Mouse (Mus musculus): ENCODE measurements around the gene Chrm1. TPM values are rescaled to one million over a fixed set of nuclear protein-coding genes. Genes with fewer than 3 reads are reported as not detected.

Chrm1 gene
- polyA plus RNA-seq (2015; fragmentation: Nextera tagmentation; extraction: Ambion mirVana), result 0.04 TPM in 1 of 2 replicates, not detected in the other

- no peak within 1 kb of the TSS for H3K27ac ChIP-seq (replicated peaks)
- 0 out of 2 replicates have a peak within 1 kb of the TSS, but pooled peaks have one; percentile 19 for H3K9ac ChIP-seq
- no peak for ATAC-seq (ENCODE audit: extremely low read depth, insufficient number of reproducible peaks, low FRiP score, low TSS enrichment)
- 0 out of 2 replicates have a peak within 1 kb of the TSS, but pooled peaks have one; percentile 58 for H3K4me3 ChIP-seq
- WGBS, result 72% methylated on average over 9 of the region's 9 CpGs
- H3K4me2 ChIP-seq, result peak within 1 kb of the TSS; percentile 96
- peaks cover 18% of the 10 kb centered on the region for H3K4me1 ChIP-seq
- H3K36me3 ChIP-seq, result no peaks in the 10 kb centered on the region
- H3K27me3 ChIP-seq (replicated peaks), result peaks cover 43% of the 10 kb centered on the region
- no peaks in the 10 kb centered on the region for H3K9me3 ChIP-seq
These were observed at the start of gene Chrm1 for GRCm38 (mm10) chr19:8663360-8663839. Gene Chrm1, plus strand, starts transcription at chr19:8663789.

DNA sequence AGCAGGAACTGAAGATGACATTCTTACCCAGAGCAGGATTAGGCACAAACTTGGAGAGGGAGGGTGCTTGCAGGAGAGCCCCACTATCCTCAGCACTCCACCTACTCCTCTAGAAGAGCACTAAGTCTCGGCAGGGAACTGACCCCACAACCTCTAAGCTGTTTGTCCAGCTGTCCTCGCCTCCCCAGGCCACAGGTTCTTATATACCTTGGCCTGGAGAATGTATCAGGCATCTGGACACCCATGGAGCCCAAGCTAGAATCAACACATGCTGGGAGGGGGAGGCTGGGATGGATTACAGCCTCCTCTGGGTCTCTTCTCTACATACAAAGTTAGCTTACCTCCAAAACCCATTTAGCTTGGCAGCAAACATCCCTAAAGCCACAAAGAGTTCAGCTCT, 49.2 kb upstream of the Chrm1 start:
- ATAC-seq (ENCODE audit: extremely low read depth, insufficient number of reproducible peaks, low FRiP score, low TSS enrichment), result no peak
- H3K4me3 ChIP-seq, result no peak overlapping the region
- H3K9me3 ChIP-seq, result no peaks in the 10 kb centered on the region
- no peaks in the 10 kb centered on the region for H3K36me3 ChIP-seq
- no peaks in the 10 kb centered on the region for H3K4me1 ChIP-seq
- H3K27ac ChIP-seq (replicated peaks), result no peak overlapping the region
- 38% methylated on average over 2 of the region's 2 CpGs for WGBS
- no peak overlapping the region for H3K4me2 ChIP-seq
- peaks cover 13% of the 10 kb centered on the region for H3K27me3 ChIP-seq (replicated peaks)
- H3K9ac ChIP-seq, result no peak overlapping the region

DNA sequence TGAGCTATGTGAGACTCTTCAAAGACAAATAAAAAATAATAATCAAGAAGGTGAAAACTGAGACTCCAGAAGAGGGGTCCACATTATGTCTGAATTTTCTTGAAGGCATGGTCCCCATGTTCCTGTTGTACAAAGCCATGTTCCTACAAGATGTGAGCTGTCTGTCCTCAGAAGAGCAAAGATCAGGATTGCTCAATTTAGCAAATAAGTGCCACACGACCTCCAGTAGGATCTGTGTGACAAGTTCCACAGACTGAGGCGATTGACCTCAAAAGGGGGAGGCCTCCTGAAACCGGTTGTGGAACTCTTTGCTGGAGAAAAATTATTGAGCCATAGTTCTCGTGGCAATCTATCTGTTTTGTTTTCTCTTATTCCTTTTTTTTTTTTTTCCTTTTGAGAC, 47.3 kb upstream of the Chrm1 start:
- Histone ChIP-seq H3K4me1 (no peaks in the 10 kb centered on the region), H3K9me3 (no peaks in the 10 kb centered on the region), H3K4me2 (no peak overlapping the region), H3K4me3 (no peak overlapping the region), H3K9ac (no peak overlapping the region), H3K27me3 (replicated peaks) (peaks cover 10% of the 10 kb centered on the region), H3K27ac (replicated peaks) (no peak overlapping the region), H3K36me3 (no peaks in the 10 kb centered on the region)
- no peak for ATAC-seq (ENCODE audit: extremely low read depth, insufficient number of reproducible peaks, low FRiP score, low TSS enrichment)
- WGBS, result 54% methylated on average over 4 of the region's 4 CpGs

GRCm38 (mm10) chr19:8617904-8618303, 45.7 kb upstream of the Chrm1 start, which contains the start of gene Slc22a6:
Gene Slc22a6, plus strand, starts transcription at chr19:8618039.
- Histone ChIP-seq H3K4me1 (no peaks in the 10 kb centered on the region), H3K27me3 (replicated peaks) (peaks cover 6% of the 10 kb centered on the region), H3K4me3 (no peak within 1 kb of the TSS), H3K4me2 (no peak within 1 kb of the TSS), H3K9ac (no peak within 1 kb of the TSS), H3K27ac (replicated peaks) (no peak within 1 kb of the TSS), H3K9me3 (no peaks in the 10 kb centered on the region), H3K36me3 (no peaks in the 10 kb centered on the region)
- no peak for ATAC-seq (ENCODE audit: extremely low read depth, insufficient number of reproducible peaks, low FRiP score, low TSS enrichment)
- WGBS, result 24% methylated on average over 7 of the region's 7 CpGs

DNA sequence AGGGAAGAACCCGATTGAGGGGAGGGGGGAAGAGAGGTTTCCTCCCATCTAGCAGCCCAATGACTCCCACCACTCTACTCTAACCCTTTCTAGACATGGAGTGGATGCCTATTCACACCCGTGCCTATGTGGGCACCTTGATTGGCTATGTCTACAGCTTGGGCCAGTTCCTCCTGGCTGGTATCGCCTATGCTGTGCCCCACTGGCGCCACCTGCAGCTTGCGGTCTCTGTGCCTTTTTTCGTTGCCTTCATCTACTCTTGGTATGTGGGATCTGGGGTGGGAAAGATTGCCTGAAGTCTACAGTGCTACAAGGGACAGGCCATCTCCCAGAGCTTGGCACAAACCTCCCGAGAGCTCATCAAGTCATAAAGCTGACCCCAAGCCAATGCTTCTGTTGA, 42.5 kb upstream of the Chrm1 start:
- ATAC-seq (ENCODE audit: extremely low read depth, insufficient number of reproducible peaks, low FRiP score, low TSS enrichment), result no peak
- Histone ChIP-seq H3K9ac (no peak overlapping the region), H3K36me3 (no peaks in the 10 kb centered on the region), H3K27ac (replicated peaks) (no peak overlapping the region), H3K4me3 (no peak overlapping the region), H3K27me3 (replicated peaks) (peaks cover 7% of the 10 kb centered on the region; the same call in 1 of the 2 replicates), H3K4me1 (no peaks in the 10 kb centered on the region), H3K9me3 (no peaks in the 10 kb centered on the region), H3K4me2 (no peak overlapping the region)
- WGBS, result 88% methylated on average over 7 of the region's 7 CpGs

GRCm38 (mm10) chr19:8630249-8630648, 33.3 kb upstream of the Chrm1 start:
- no peaks in the 10 kb centered on the region for H3K4me1 ChIP-seq

GRCm38 (mm10) chr19:8630826-8631225, 32.8 kb upstream of the Chrm1 start:
- 74% methylated on average over 6 of the region's 6 CpGs for WGBS
- H3K36me3 ChIP-seq, result no peaks in the 10 kb centered on the region
- peaks cover 3% of the 10 kb centered on the region; the same call in 1 of the 2 replicates for H3K9me3 ChIP-seq
- no peaks in the 10 kb centered on the region for H3K4me1 ChIP-seq
- no peak overlapping the region for H3K27ac ChIP-seq (replicated peaks)
- no peak overlapping the region for H3K9ac ChIP-seq
- H3K4me3 ChIP-seq, result no peak overlapping the region
- no peak for ATAC-seq (ENCODE audit: extremely low read depth, insufficient number of reproducible peaks, low FRiP score, low TSS enrichment)
- no peak overlapping the region for H3K4me2 ChIP-seq
- H3K27me3 ChIP-seq (replicated peaks), result peaks cover 2% of the 10 kb centered on the region; the same call in 1 of the 2 replicates

More at GRCm38 (mm10) chr19:8630249-8630648, 33.3 kb upstream of the Chrm1 start:
- H3K27ac ChIP-seq (replicated peaks), result no peak overlapping the region
- 65% methylated on average over 2 of the region's 2 CpGs for WGBS
- H3K4me3 ChIP-seq, result no peak overlapping the region
- ATAC-seq (ENCODE audit: extremely low read depth, insufficient number of reproducible peaks, low FRiP score, low TSS enrichment), result no peak
- no peak overlapping the region for H3K4me2 ChIP-seq
- H3K36me3 ChIP-seq, result no peaks in the 10 kb centered on the region
- H3K9me3 ChIP-seq, result peaks cover 3% of the 10 kb centered on the region; the same call in 1 of the 2 replicates
- peaks cover 7% of the 10 kb centered on the region; the same call in 1 of the 2 replicates for H3K27me3 ChIP-seq (replicated peaks)
- H3K9ac ChIP-seq, result no peak overlapping the region

DNA sequence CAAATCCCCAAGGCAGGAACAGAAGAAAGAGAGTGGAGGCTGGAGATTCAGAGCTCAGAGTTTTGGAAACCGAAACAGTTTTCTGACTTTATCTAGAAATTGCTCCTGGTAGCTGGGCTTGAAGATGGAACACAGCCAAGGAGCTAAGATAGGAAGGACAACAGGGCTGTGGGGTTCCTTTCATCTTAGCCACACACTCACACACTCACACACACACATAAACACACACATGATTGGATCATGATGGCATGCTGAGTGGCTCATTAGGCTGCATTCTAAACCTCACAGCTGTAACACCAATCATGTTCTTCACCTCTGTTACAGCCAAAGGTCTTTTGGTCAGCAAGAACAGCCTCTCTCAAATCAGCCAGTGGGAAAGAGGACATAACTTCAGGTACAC, 31.6 kb upstream of the Chrm1 start:
- Histone ChIP-seq H3K4me1 (no peaks in the 10 kb centered on the region), H3K4me2 (no peak overlapping the region), H3K4me3 (no peak overlapping the region), H3K36me3 (no peaks in the 10 kb centered on the region), H3K9me3 (peaks cover 3% of the 10 kb centered on the region; the same call in 1 of the 2 replicates), H3K27me3 (replicated peaks) (no peaks in the 10 kb centered on the region), H3K27ac (replicated peaks) (no peak overlapping the region), H3K9ac (no peak overlapping the region)
- ATAC-seq (ENCODE audit: extremely low read depth, insufficient number of reproducible peaks, low FRiP score, low TSS enrichment), result no peak
- 52% methylated on average over 1 of the region's 1 CpGs for WGBS

- H3K9ac ChIP-seq, result no peak overlapping the region
- H3K4me3 ChIP-seq, result no peak overlapping the region
- ATAC-seq (ENCODE audit: extremely low read depth, insufficient number of reproducible peaks, low FRiP score, low TSS enrichment), result no peak
- no peaks in the 10 kb centered on the region for H3K4me1 ChIP-seq
- H3K4me2 ChIP-seq, result no peak overlapping the region
- no peaks in the 10 kb centered on the region for H3K9me3 ChIP-seq
- no peaks in the 10 kb centered on the region for H3K36me3 ChIP-seq
- no peak overlapping the region for H3K27ac ChIP-seq (replicated peaks)
- WGBS, result 41% methylated on average over 5 of the region's 5 CpGs
- H3K27me3 ChIP-seq (replicated peaks), result no peaks in the 10 kb centered on the region
These were observed 21.5 kb upstream of the Chrm1 start for GRCm38 (mm10) chr19:8642086-8642485.

DNA sequence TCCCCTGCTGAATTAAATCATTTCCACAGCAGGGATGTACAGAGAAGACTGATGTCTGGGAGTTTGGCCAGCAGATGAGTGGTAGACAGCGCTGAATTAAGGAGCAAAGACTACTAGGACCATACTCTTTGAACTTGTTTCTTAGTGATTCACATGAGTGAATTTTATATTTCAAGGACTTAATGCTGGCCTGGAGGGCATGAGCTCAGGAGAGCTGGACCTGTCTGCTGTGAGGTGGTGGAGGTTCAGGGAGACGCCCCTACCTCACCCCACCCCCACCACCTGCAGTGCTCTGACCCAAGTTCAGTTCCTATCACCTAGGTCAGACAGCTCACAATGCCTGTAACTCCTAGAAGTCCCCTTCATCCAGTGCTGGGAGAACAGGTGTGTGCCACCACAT, 17.2 kb upstream of the Chrm1 start:
- no peaks in the 10 kb centered on the region for H3K27me3 ChIP-seq (replicated peaks)
- no peaks in the 10 kb centered on the region for H3K4me1 ChIP-seq
- no peak for ATAC-seq (ENCODE audit: extremely low read depth, insufficient number of reproducible peaks, low FRiP score, low TSS enrichment)
- no peak overlapping the region for H3K4me3 ChIP-seq
- 71% methylated on average over 2 of the region's 2 CpGs for WGBS
- no peaks in the 10 kb centered on the region for H3K9me3 ChIP-seq
- H3K9ac ChIP-seq, result no peak overlapping the region
- no peak overlapping the region for H3K4me2 ChIP-seq
- H3K27ac ChIP-seq (replicated peaks), result no peak overlapping the region
- H3K36me3 ChIP-seq, result no peaks in the 10 kb centered on the region

- Histone ChIP-seq H3K9ac (no peak overlapping the region), H3K4me3 (no peak overlapping the region), H3K4me1 (peaks cover 5% of the 10 kb centered on the region), H3K9me3 (no peaks in the 10 kb centered on the region), H3K27me3 (replicated peaks) (peaks cover 5% of the 10 kb centered on the region), H3K4me2 (no peak overlapping the region), H3K27ac (replicated peaks) (0 out of 2 replicates have a peak overlapping the region, but pooled peaks have one; percentile 0), H3K36me3 (no peaks in the 10 kb centered on the region)
- ATAC-seq (ENCODE audit: extremely low read depth, insufficient number of reproducible peaks, low FRiP score, low TSS enrichment), result no peak
These were observed 7.8 kb upstream of the Chrm1 start for GRCm38 (mm10) chr19:8655833-8656232.

DNA sequence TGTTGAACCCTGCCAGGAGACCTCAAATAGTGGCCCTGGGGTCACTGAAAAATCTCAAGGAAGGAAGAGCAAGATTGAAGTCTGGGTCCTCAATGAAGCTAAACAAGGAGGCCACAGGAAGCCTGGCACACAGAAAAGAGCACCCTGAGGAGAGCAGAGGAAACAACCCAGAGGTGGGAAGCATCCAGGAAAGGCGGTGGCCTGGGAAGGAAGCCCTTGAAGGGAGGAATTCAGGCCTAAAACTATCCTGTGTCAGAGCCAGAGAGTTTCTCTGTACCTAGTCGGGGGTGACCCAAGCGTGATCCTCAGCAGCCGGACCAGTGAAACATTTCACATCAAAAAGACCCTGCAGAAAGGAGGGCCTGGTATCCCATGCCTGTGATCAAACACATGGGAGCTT, 7.2 kb upstream of the Chrm1 start:
- peaks cover 6% of the 10 kb centered on the region for H3K4me1 ChIP-seq
- H3K9ac ChIP-seq, result no peak overlapping the region
- H3K27ac ChIP-seq (replicated peaks), result 0 out of 2 replicates have a peak overlapping the region, but pooled peaks have one; percentile 0
- no peak overlapping the region for H3K4me3 ChIP-seq
- no peaks in the 10 kb centered on the region for H3K36me3 ChIP-seq
- ATAC-seq (ENCODE audit: extremely low read depth, insufficient number of reproducible peaks, low FRiP score, low TSS enrichment), result no peak
- H3K27me3 ChIP-seq (replicated peaks), result peaks cover 9% of the 10 kb centered on the region
- H3K9me3 ChIP-seq, result no peaks in the 10 kb centered on the region
- H3K4me2 ChIP-seq, result no peak overlapping the region
- 63% methylated on average over 4 of the region's 4 CpGs for WGBS
